Mouse (Mus musculus) urinary bladder, postnatal 10 days (tissue): Measurements from ENCODE around the gene Zdhhc8.

ENCODE experiments used
- DNase-seq: peaks from one replicate; pipeline ENCODE4 v3.0.0; 2022; ENCODE audit warnings: low spot score

The Zdhhc8 gene

GRCm38 (mm10) chr16:18231047-18231446, 3.9 kb downstream of the Zdhhc8 start:
- no peak for DNase-seq

DNA sequence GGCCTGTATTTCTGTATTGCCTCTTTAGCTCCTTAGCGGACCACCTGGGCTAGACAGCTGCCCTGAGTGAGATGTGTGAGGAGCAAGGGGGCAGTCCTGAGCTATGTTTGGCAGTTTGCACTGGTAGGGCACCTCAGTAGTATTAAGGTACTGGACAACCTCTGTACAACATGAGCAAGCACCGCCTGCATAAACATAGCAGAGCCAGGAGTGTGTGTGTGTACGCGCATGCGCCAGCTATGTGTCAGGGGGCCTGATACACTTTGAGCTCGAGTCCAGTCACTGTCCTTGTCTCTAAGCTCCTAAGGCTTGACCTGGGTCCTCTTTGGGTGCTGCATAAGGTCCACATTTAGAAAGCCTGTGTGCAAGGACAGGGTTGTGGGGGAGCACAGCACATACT, 4.3 kb downstream of the Zdhhc8 start:
- DNase-seq, result no peak

DNA sequence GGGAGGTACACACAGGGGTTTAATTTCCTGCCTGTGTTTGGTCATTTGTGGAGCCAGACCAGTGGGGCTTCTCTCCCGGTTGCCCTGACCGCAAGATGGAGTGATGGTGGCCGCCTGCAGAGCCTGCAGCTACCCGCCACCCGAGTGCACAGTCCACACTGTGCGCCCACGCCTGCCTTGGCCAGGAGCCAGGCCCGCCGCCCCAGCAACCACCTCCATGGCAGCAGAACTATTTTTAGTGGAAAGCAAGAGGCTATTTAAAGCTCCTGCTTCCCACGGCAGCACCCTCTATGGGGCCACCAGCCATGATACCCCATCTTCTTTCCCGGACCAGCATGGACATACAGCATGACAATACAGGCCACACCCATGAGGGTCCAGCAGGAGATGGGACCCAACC, 5.3 kb downstream of the Zdhhc8 start:
- DNase-seq, result no peak

DNA sequence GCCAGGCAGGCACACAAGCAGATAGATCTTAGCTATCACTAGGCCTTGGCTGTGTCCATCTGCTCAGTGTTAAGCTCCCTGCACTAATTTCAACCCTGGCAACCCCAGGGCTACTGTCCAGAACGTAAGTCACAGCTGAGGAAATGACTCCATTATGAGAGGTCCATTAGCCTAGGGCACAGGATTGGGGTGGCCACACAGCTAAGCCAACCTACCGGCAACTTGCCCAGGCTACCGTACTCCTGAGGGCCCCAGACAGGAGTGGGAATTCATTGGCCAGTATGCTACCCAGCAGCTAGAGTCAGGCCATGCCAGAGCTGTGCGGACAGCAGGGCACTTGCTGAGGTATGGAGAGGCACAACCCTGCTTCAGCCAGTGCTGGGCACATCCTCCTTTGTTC, 6.1 kb downstream of the Zdhhc8 start:
- no peak for DNase-seq

GRCm38 (mm10) chr16:18227897-18228422, 7.0 kb downstream of the Zdhhc8 start:
- no peak for DNase-seq

GRCm38 (mm10) chr16:18227187-18227586, 7.7 kb downstream of the Zdhhc8 start:
- DNase-seq, result no peak

DNA sequence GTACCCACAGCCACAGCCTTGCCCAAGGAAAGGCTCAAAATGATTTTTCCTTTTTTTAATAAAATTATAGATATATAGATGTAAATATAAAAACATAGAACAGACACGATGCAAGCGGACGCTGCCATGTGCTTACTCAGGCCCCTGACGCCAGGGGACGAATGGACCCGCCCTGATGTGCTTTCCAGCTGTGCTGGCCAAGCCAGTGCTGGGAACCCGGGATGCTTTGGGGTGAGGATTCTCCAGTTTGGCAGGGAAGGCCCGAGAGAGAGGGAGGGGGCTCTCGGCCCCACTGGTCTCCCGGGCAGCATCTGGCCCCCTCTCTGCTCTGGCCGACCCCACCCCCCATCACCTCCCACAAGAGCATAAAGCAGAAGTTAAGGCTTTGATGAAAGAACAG, 12.7 kb downstream of the Zdhhc8 start:
- DNase-seq, result no peak

DNA sequence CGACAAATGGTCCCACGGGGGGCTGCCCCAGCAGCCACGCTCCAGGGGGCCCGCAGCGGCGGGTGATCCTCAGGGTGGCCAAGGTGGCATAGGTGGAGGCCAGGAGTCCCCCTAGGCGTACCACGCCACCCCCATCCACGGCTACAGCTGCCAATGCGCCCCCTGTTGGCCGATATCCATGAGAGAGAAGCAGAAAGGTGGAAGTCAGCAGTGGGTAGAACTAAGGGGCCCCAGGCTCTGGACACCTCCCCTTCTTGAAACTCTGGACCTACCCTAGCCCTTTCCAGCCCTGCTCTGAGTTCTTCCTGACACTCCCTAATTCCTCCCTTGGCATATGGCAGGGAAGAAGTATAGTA, 13.4 kb downstream of the Zdhhc8 start:
- DNase-seq, result no peak

- no peak for DNase-seq
Observed at GRCm38 (mm10) chr16:18220856-18221542, 13.9 kb downstream of the Zdhhc8 start.

DNA sequence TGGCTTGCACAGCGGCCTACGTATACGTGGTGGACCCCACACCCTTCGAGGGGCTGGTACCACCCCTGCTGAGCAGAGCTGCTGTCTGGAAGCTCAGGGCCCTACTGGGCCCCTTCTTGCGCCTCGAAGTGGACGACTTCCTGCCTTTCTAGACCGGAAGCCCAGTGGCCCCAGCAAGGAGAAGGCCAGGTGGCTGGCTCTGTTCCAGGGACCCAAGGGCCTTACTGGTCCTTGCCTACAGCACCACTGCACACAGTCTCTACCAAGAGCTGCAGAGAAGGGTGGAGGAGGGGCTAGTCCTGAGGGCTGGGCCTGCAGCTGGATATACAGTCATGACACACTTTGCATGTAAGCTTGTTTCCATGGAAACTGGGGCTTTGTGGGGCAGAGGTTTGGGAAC, 14.9 kb downstream of the Zdhhc8 start:
- no peak for DNase-seq

GRCm38 (mm10) chr16:18218580-18218996, 16.3 kb downstream of the Zdhhc8 start:
- no peak for DNase-seq

DNA sequence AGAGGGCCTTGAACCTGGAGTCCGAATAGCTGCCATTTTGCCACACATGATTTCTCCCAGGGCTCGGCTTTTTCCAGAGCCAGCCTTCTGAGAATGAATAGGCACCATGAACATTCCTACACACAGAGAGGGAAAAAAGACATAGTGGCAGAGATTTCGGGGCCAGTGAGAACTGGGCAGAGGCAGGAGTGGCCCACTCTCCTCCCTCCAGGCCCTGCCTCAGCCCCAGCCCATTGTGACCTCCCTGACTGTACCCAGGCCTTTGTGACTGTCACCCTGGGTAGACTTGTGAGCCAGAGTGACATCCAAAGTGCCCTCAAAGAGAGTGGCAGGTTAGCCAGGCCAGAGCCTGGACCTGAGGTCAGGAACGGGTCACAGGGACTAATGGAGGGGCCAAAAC, 17.4 kb downstream of the Zdhhc8 start, which contains the start of gene Ccdc188:
Gene Ccdc188 (plus strand): TSS at position 301 of the 400 bp plus-strand sequence.
- no peak for DNase-seq

DNA sequence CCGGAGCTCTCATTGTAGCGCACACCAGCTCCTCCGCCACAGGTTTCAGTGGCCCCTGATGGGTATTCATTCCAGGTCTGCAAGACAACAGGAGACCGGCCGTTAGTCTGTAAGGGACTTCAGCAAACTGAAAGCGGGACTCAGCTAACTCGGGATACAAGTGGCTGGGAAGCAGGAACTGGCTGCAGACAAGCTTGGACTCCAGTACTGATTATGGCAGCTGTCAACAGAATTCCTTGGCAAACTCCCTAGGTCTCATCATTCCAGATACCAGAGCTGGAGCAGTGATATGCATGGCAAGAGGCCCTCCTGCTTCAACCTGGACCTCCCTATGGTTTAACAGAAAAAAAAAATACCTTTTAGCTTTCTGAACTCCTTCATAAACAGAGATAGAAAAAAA, 20.1 kb downstream of the Zdhhc8 start:
- no peak for DNase-seq

DNA sequence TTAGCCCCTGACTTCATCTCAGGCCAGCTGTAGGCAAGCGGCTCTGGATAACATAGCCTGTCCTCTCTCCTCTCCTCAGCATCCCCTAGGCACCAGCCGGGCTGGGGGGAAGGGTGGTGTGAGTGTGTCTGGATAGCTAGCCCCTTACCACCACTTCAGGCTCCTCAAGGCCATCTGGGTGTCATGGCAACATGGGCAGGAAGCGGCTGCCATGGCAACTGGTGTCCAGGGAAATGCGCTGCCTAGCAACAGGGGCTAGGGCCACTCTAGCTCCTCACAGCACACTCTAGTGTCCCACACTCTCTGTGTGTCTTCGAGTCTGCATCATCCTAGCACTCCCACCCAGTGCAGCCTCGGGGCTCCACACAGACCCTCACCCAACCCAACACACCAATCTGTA, 21.2 kb downstream of the Zdhhc8 start:
- no peak for DNase-seq

DNA sequence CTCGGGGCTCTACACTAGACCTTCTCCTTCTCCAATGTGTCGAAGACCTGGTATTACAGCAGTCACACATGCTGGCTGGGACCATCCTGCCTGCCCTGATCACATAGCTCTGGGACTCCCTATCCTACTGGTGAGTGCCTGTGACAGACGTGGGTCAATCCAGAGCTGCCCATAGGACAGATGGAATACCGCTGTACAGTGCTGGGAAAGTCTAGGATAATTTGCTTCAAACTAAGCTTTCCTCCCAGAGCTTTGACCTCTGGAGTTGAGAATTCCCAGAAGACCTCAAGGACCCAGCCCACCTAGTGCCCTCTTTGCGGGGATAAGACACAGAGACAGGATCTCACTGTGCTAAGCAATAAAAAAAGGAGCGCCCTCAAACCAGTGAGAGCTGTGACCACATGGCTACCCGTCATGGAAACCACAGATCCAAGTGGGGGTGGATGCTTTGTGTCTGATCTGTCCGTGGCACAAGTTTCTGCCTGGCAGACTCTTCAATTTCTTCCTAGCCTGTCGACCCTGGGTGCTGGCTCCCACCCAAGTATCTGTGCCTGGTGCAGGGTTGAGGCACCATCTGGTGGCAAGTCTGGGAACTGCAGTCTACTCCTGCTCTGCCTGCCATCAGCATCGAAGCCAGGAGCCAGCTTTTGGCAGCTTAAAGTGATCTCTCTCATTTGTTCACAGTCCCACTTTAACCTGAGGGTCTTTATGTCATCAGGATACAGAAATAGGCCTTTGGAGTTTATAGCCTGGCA, 23.3 kb downstream of the Zdhhc8 start:
- DNase-seq, result peak; percentile 55

GRCm38 (mm10) chr16:18210701-18211416, 24.1 kb downstream of the Zdhhc8 start:
- no peak for DNase-seq

- DNase-seq, result no peak
Observed at GRCm38 (mm10) chr16:18203430-18204091, 31.4 kb downstream of the Zdhhc8 start.

- DNase-seq, result no peak
Observed at GRCm38 (mm10) chr16:18202061-18202460, 32.9 kb downstream of the Zdhhc8 start.

GRCm38 (mm10) chr16:18201620-18202019, 33.3 kb downstream of the Zdhhc8 start:
- no peak for DNase-seq

- DNase-seq, result no peak
Observed at GRCm38 (mm10) chr16:18200062-18200461, 34.9 kb downstream of the Zdhhc8 start.

- no peak for DNase-seq
Observed at GRCm38 (mm10) chr16:18198365-18199098, 36.4 kb downstream of the Zdhhc8 start.

DNA sequence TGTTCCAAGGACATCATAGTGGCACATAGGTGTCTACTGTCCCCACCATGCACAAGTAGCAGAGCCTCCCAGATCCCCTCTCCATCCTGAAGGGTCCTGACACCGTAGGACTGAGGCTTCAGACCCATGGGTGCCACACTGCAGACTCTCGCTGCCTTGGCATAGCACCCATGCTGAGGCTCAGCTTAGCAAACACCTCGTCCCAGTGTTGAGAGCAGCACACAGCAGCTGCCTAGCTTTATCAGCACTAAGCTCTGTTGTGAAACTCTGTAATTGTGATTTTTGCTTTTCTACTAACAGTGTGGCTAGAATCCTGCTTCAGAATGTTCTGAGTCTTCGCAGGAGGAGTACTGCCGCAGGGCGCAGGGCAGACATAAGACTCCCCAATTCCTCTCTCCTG, 37.1 kb downstream of the Zdhhc8 start:
- no peak for DNase-seq
